Mouse (Mus musculus) adrenal gland, postnatal 4 days (tissue): Measurements from ENCODE around the gene A830031A19Rik. TPM values are rescaled to one million over a fixed set of nuclear protein-coding genes. Genes with fewer than 3 reads are reported as not detected.

ENCODE experiments used
- DNase-seq, 2 experiments: peaks; one replicate each; pipeline ENCODE4 v3.0.0; 2021 to 2022; ENCODE audit warnings: low spot score in 2 of 2, mixed read lengths in 2 of 2
- total RNA-seq, 2 experiments: library from RNA; stranded (reverse); gene quantifications; 2 replicates each; pipeline ENCODE4 v1.2.3; 2021

A830031A19Rik gene
- total RNA-seq, 2 experiments from 2014 or later = not detected

DNA sequence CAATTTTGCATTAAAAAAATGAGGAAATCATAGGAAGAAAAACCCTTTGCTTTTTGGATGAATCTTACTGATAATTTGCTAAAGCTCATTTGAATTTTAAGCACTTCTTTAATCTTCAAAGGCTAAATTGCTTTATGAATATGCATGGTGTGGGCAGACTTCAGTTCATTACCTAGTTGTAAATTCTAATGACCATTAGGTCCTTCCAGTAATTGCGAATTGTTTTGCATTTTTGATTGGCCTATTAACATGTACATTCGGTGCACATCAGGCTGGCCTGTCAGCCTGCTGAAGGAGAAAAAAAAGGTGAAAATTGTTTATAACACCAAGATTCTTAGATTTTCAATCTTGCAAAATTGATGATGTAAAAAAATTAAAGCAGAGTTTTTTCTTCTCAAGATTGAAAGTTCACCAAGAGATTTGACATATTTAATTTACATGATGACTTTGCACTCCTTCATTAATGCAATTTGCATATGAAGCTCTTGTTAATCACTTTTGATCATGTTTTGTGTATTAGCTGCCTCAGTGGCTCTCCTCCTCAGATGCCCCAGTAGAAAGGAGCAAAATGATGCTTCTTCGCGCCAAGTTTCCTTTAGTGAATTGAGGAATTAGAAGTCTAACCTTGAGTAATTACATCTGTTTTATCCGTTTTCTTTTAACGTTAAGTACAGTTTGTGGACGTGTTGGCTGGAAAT, 21.0 kb upstream of the A830031A19Rik start:
- no peak for DNase-seq

DNA sequence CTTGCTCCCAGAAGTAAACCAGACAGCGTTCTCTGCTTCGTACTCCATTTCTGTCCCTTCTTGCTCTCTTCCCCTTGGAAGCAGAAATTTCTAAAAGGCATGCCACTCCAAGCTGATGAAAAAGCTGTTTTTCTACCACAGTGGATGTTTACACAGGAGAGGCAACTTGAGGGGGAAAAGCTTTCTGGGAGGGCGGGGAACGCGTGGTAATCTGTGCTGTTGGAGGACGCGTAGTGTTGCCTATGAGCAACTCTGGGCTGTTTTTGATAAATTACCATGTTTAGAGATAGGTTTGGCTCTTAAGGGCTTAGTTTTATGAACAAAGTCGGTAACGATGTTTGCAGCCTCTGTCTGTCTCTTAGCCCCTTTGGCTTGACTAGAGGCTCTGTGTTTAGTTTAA, 20.4 kb upstream of the A830031A19Rik start:
- DNase-seq = no peak

DNA sequence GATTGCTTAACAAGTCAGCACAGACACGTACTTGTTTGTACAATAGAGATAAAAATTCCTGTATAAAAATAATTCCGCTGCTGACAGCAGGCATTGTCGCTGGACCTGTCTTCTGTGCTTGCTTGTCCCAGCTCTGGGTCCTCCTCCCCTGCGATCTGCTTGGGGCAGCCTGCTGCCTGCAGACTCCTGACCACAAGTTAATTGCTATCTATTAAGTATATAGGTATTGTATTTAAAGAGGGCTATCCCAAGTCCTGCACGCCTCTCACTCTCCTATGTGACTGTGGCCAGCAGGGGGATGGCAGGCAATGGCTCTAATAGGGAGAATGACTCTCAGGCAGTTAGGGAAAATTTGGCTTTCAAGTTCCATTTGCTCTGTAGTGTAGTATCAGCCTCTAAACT, 19.2 kb upstream of the A830031A19Rik start:
- DNase-seq = no peak

DNA sequence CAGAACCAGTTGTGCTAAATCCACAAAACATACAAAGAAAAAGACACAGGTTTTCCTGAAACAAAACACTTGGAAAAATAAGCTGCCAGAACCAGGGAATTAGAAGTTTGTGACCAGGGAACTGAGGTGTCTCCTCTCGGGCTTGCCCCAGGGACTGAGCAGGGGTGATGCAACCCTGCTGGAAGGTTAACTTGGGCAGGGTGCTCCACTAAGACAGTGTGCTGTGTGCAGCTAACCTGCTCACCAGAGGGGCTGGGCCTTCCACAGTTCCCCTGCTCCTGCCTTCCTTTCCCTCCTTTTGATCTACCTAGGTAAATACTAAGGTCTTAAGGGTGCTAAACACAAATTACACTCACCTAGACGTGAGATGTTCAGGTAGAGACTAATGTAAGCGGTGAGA, 17.8 kb upstream of the A830031A19Rik start:
- no peak for DNase-seq

DNA sequence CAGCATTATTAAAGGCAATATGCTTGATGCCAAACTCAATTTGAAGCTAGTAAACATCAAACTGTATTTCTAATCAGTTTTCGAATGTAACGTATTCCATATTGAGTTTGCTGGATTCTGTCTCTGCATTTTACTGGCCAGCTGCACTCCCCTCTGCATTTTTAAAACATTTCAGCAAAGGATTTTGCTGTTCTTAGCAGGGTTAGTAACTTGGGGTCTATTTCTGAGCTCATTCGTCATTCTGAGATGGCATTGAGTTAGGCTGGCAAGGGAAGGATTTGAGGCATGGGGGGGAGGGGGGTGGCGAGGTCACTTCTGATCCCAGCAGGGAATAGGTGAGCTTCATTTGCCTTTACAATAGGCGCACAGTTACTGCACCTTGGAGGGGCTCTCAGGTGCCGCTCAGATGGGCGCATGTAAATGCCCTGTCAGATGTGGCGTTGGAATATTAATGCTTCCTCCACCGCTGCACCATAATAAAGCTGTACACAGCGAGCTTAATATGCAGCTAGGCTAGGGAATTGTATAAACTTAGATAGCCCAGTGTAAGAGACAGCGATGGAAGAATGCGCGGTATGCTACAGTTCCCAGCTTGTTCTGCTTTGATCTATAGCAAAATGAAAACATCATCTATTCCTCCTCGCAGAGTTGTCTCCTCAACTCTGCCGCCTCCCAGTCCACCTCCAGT, 16.7 kb upstream of the A830031A19Rik start:
- DNase-seq = no peak

DNA sequence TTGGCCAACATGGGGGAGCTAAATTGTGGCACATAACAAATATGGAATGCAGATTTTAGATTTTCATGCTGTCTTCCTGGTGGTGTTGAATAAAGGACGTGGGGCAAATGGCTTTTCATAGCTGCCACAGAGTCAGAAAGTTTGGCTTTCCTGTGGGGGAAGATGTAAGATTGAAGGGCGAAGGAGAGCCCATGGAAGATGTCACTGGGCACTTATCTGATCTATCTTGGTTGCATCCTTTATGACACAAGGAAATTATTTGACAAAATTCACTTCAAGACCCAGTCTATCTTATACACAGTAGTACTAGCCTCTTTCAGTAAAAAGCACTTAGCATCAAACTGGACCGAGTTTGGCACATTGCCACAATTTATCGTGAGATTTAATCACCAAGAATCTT, 15.6 kb upstream of the A830031A19Rik start:
- DNase-seq = no peak

DNA sequence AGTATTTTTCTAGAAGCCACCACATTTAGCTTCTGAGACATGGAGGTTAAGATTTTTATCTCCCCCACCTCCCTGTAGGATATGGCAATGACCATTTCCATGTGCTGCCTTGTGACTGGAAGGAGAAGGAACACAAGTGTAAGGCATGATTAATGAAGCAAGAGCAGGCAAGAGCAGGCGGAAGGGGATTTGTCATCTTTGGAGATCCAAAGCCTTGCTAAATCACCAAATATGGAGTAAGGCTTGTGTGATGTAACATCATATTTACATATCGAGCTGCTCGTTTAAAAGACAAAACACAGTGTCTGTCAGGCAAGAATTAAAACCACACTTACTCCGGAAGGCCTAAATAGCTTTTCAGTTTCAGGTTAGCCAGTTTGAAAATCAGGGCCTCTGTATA, 12.2 kb upstream of the A830031A19Rik start:
- no peak for DNase-seq

DNA sequence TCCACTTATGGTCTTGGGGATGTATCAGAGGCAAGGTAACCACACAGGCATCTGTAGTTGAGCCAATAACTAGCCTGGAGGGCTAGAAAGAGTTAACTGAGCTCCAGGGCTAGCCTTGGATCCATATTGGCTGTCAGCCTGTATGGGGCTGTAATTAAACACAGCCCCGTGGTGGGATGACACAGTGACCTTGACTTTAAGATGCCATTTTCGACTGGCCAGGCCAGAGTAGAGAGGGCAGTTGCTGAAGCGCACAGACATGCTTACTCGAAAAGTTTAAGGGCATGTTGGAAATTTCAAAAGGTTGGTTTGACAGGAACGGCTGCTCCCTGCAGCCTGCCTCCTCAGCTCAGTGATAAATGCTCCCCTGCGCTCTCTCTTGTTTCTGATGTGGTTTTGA, 11.1 kb upstream of the A830031A19Rik start:
- no peak for DNase-seq

DNA sequence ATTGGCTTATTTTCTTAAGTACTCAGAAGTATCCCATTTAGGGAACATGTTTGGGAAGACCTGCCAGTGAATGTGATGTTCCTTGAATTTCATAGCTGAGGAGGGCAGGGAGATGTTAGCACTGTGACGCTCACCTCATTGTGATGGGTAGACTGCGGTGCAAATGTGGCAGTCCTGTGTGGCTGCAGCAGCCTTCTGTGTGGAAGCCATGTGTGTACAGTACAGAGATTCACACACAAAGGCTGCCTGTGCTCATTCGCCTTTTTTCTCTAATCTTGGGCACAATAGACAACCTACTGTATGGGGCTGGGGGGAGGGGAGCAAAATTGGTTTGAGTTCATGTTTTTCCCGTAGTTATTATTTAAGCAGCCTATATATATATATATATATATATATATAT, 9.7 kb upstream of the A830031A19Rik start:
- DNase-seq = no peak

DNA sequence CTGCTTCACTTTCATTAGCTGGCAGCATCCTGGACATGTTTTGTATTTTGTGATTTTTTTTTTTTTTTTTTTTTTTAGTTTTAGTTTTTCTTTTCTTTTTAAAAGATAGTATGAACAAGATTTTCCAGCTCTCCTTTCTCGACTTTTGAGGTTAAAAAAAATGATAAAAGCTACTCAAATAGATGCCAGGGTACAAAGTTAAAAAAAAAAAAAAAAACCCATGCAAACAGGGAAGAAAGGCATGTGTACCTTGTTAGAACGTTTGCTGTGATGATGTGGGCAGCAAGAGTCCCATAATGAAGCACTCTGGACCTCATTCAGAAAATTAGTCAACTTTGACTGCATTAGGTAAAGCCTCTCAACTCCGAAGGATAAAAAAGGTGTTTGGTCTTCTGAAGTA, 9.2 kb upstream of the A830031A19Rik start:
- DNase-seq = no peak

DNA sequence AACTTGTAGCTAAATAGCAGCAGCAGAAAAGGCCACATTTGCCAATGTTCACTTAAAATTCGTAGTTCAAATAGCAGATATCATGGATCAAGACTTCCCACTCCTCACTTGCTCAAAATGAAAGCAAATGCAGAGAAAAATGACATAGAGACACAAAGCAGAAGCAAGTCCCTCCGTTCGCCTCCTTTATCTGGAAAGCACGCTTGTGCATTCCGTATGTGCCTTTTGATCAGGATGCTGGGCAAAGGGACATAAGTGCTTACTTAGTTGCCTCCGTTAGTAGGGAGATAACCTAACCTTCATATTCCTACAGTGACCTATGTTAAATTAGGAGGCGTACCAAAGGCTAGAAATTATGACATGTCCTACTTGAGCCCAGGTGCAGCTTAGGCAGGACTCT, 8.6 kb upstream of the A830031A19Rik start:
- no peak for DNase-seq

DNA sequence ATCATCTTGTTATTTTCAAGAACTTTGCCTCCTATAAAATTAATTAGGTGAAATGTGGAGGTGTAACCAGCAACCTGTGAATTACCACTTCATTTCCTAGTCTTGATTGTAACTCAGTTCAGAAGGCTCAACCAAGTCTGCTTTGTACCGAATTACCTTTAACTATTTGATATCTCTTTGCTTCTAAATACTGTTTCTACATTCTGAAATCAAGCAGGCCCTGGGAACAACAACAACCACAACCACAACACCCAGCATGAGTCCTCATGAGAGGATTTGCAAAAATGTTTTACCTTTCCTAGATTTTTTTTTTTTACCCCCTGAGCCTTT, 8.2 kb upstream of the A830031A19Rik start:
- DNase-seq = no peak

DNA sequence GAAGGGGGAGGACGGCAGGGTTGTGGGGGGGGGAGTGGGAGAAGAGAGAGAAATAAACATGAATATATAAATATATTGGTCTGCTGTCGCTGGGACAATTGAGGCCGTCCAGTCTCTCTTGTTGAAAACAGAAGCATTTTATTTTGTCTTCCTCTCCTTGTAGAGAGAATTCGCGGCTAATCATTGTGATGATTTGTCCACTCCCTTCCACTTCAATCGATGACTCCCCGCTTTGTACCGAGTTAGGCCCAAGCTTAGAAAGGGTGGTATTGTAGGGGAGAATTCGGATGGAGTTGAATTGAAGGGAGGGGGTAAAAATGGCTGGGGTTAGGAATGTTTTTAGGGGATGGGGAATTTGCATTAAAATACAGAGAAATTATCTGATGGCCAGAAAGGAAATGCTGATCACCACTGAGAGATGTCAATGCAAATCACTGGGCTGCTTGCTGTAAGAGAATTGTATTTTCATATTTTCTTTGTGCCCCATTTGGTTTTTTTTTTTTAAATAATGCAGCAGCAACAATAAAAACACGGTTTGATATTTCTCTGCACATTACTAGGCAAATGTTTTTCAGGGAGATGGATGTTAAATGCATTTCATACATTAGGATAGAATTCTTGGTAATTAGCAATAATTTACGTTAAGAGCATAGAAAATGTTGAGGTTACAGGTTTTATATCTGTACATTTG, 7.7 kb upstream of the A830031A19Rik start:
- DNase-seq = no peak

DNA sequence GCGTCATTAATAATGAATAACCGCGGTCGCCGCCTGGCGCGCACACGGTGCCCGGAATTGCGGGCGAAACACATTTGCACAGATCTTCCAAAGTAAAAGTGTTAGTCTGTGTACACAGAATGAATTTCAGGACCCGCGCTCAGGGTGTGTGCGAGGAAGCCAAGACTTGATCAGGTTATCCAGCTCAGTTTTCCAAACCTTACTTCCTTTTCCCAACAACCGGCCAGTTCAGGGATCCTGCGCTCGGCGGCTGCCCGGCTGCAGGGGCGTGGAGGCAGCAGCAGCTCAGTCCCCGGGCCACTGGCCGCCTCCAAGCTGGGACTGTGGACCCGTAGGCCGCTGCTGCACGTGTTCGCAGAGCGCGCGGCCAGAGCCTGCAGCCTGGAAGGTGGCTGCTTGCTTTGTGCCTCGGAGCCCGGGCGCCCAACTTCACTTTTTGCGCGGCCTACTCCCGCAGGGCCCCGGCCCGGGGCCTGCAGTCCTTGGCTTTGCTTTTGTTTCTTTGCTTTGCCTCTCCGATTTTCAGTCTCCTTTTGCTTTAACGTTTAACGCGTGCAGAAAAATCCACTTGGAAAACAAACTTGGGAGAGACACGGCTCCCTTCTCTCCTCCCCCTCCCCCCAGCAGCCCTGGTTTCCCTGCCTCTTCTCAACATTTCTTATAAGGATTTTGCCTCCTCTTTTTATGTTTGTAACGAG, 7.0 kb upstream of the A830031A19Rik start:
- DNase-seq = peak in 1 of 2 experiments; percentile 17

DNA sequence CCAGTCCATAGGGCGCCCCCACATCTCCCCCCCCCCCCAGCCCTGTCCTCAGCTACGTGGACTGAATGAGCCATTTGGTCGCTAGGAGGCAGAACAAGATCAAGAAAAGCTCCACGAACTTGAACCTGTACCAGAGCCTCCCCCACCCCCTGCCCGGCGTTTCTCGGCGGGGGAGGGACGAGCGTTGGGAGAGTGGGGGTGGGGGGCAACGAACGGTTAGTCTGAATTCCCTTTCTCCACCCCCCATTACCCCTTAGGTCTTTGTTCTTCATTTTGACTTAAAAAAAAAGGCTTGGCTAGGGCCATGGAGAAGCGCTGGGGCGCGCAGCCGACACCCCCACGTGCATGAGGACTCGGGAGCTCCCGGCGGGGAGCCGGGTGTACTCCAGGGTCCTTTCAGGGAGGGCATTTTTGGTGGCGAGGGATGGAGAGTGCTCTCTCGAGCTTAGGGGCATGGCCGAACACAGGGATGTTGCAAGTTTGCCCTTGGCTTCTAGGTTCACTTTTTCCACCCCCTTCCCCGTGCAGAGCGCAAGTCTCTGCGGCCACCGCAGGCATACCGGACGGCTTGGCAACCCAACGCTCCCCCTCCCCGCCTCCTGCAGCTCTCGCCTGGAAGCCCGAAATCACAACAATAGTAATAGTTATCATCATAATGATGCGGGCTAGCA, 6.3 kb upstream of the A830031A19Rik start:
- peak in 1 of 2 experiments; percentile 33 for DNase-seq

DNA sequence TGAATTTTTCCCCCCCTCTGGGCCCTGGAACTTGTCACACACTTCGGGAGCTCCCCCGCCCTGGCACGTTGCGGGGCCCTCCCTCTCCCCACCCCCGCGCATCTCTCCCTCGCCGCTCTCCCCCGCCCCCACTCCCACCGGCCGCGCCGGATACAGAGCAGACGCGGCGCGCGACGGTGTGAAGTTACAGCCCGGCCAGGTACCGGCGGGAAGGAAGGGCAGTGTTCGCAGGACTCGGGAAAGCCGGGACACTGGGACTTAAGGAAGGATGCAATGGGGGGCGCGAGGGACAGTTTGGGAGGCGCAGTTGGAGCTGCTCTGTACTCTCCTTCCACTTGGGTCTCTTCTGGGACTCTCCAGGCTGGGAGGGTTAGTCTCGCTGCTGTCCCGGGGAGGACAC, 5.7 kb upstream of the A830031A19Rik start:
- DNase-seq = no peak

DNA sequence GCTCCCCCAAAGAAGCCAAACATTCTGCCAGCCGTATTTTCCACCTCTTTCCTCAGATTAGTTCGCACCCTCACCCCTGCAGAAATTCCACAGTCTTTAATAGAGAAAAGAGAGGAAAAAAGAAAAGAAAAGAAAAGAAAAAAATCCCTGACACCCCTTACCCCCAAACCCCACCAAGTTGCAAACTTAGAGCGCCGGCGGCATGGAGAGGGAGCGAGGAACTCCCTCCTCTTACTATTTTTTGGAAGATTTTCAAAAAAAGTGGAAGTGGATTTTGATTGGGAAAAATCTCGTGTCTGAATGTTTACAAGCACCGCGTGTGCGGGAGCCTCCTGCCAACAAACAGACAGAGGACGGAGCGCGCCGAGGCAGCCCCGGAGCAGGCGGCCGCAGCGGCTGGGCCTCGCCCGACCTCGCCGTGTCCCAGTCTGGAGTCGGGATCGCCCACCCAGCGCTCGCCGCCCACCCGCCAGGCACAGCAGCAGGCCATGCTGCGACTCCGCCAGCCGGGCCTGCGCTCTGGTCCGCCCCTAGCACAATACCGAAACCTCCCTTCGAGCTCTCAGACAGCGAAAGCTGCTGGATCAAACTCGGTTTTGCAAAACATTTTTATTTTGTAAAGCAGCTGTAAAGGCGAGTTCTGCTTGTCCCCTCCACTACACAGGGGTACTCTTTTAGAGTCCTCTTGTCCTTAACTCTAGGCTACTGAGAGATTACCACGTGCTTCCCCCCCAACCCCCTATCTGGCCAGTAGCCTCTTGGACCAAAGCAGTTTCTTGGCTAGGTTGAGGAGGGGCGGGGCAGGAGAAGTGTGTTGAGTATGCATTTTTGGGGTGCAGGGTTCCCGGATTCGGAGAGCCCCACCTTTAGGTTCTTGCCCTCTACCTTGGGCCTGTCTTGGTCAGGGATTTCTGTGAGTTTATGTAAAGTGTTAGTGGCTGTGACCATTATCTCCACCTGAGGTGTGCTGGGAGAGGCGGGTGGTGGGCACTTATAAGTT, 4.8 kb upstream of the A830031A19Rik start:
- no peak for DNase-seq

DNA sequence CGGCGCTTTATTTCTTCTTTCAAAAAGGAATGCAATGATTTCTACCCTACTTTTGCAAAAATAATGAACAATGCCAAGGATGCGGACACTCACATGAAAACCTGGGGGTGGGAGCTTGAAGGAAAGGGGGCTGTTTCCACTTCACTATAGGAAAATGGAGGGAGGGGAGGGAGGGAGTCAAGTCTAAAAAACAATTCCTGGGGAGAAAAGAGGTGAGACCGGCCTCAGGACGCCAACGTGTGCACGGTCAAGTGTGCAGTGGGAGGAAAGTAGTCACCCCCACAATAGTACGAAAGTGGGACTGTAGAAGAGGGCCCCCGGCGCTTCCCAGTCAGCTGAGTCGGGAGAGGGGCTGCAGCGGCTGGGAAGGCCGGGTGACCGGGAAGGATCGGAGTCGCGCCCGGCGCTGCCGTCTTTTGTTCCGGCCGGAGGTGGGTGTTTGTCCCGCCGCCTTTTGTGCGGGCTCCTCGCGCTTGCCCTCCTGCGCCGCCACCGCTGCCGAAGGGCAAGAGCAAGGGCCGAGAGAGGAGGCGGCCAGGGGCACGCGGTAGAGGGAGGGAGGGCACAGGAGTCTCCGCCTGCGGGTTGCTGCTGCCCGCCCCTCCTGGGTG, 4.0 kb upstream of the A830031A19Rik start:
- peak in 1 of 2 experiments; percentile 17 for DNase-seq
